Mouse (Mus musculus) lung, adult 2 months (tissue): ENCODE data around the gene Il11ra1.

Source experiments
- CTCF ChIP-seq: fragments of 200-500 bp; IDR thresholded peaks from 2 replicates; pipeline ENCODE4 v1.5.1; 2011; ENCODE audit warnings: mild to moderate bottlenecking, low read length, control low read depth; ENCODE audit not compliant: insufficient read depth
- POLR2A ChIP-seq: fragments of 200-500 bp; IDR thresholded peaks from 2 replicates; pipeline ENCODE4 v1.6.1; 2011; ENCODE audit warnings: low read depth, mild to moderate bottlenecking, control low read depth, low read length, borderline replicate concordance; ENCODE audit errors: extremely low read depth

GRCm38 (mm10) chr4:41682789-41683188 is 17.0 kb upstream of the Il11ra1 start:
- TF ChIP-seq CTCF (no peak), POLR2A (no peak)
